Mouse (Mus musculus): ENCODE measurements around the gene Tbc1d2b. TPM values are rescaled to one million over a fixed set of nuclear protein-coding genes. Genes with fewer than 3 reads are reported as not detected.
A peak's percentile ranks its signal among the peaks of the same experiment; 100 is the strongest.

Gene Tbc1d2b
- polyA plus RNA-seq, 1 experiment: 26.2 TPM

GRCm38 (mm10) chr9:90271541-90272090, 1.0 kb upstream of the Tbc1d2b start:
- Histone ChIP-seq H3K4me3 (replicated peaks; ENCODE audit: control insufficient read depth, low read depth, low read length) (no peak overlapping the region), H3K27ac (ENCODE audit: control insufficient read depth, insufficient read depth, low read depth, low read length, poor library complexity) (no peak overlapping the region), H3K4me1 (ENCODE audit: control insufficient read depth, insufficient read depth, low read length) (peaks cover 3% of the 10 kb centered on the region; the same call in 1 of the 2 replicates)
- TF ChIP-seq POLR2A (IDR thresholded peaks at IDR 0.05; ENCODE audit: borderline replicate concordance, control insufficient read depth, low read depth, low read length): no peak
- no peak for TF ChIP-seq CTCF (IDR thresholded peaks at IDR 0.05; ENCODE audit: control insufficient read depth, insufficient read depth, low read length)
- WGBS: 67% methylated on average over 5 of the region's 5 CpGs

DNA sequence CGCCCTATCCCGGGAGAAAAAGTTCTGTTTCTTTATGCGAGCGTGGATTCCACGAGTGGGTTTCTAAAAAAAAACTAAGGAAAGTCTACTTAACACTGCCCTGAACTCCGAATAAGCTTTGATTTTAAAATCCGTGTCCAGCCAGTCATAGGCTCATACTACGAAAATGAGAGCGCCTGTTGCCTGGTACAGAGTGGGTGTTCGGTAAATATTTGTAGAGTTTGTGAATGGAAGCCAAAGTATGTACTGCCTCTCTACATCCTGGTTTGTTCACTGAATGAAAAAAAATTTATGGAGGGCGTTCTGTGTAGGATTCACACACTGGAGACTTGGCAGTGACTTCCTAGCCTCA, 316 bp upstream of the Tbc1d2b start:
- 7% methylated on average over 11 of the region's 11 CpGs for WGBS
- Histone ChIP-seq H3K4me1 (ENCODE audit: control insufficient read depth, insufficient read depth, low read length) (peaks cover 4% of the 10 kb centered on the region; the same call in 1 of the 2 replicates), H3K4me3 (replicated peaks; ENCODE audit: control insufficient read depth, low read depth, low read length) (peak overlapping the region; percentile 96), H3K27ac (ENCODE audit: control insufficient read depth, insufficient read depth, low read depth, low read length, poor library complexity) (no peak overlapping the region)
- TF ChIP-seq CTCF (IDR thresholded peaks at IDR 0.05; ENCODE audit: control insufficient read depth, insufficient read depth, low read length): no peak
- TF ChIP-seq POLR2A (IDR thresholded peaks at IDR 0.05; ENCODE audit: borderline replicate concordance, control insufficient read depth, low read depth, low read length): no peak

GRCm38 (mm10) chr9:90269011-90269681, 1.5 kb downstream of the Tbc1d2b start:
- TF ChIP-seq POLR2A (IDR thresholded peaks at IDR 0.05; ENCODE audit: borderline replicate concordance, control insufficient read depth, low read depth, low read length): no peak
- no peak for TF ChIP-seq CTCF (IDR thresholded peaks at IDR 0.05; ENCODE audit: control insufficient read depth, insufficient read depth, low read length)
- Histone ChIP-seq H3K27ac (ENCODE audit: control insufficient read depth, insufficient read depth, low read depth, low read length, poor library complexity) (peak overlapping the region; percentile 73), H3K4me3 (replicated peaks; ENCODE audit: control insufficient read depth, low read depth, low read length) (peak overlapping the region; percentile 96), H3K4me1 (ENCODE audit: control insufficient read depth, insufficient read depth, low read length) (peaks cover 4% of the 10 kb centered on the region; the same call in 1 of the 2 replicates)
- 5% methylated on average over 7 of the region's 7 CpGs for WGBS

DNA sequence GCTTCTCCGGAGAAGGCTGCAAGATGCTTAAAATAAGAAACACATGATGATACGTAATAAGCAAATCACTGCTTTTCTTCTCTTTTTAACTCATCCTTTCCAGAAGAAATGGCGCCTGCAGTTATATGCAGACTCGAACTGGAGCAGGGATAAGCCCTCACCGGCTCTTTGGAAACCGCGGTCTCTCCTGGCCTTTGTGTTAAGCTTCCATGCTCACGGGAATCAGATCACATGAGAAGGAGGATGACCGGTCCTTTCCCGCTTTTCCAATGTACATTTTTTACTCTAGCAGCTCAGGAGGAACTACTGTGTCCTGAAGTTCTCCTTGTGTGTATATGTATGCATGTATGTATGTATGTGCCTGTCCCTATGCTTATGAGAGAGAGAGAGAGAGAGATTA, 3.7 kb downstream of the Tbc1d2b start:
- TF ChIP-seq CTCF (IDR thresholded peaks at IDR 0.05; ENCODE audit: control insufficient read depth, insufficient read depth, low read length): no peak
- no peak for TF ChIP-seq POLR2A (IDR thresholded peaks at IDR 0.05; ENCODE audit: borderline replicate concordance, control insufficient read depth, low read depth, low read length)
- H3K27ac ChIP-seq (ENCODE audit: control insufficient read depth, insufficient read depth, low read depth, low read length, poor library complexity): no peak overlapping the region
- H3K4me3 ChIP-seq (replicated peaks; ENCODE audit: control insufficient read depth, low read depth, low read length): no peak overlapping the region
- H3K4me1 ChIP-seq (ENCODE audit: control insufficient read depth, insufficient read depth, low read length): peaks cover 1% of the 10 kb centered on the region; the same call in 1 of the 2 replicates
- WGBS: 92% methylated on average over 10 of the region's 10 CpGs

DNA sequence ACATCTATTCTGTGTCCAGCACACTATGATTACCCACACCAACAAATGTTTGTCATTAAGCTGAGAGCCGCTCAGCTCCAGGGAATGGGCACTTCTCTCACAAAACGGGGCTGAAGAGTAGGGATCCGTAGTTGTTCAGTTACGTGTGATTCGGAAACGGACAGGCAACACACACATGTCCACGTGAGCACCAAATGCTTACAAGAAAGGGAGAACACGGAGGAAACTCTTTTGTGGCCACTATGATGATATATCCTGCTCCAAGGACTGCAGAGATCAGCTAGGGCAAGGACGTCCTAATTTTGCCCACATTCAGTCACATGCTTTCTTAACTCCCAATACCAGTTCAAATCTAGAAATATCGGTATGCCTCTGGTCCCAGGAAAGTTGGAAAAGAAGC, 4.5 kb downstream of the Tbc1d2b start:
- 69% methylated on average over 10 of the region's 10 CpGs for WGBS
- TF ChIP-seq POLR2A (IDR thresholded peaks at IDR 0.05; ENCODE audit: borderline replicate concordance, control insufficient read depth, low read depth, low read length): no peak
- TF ChIP-seq CTCF (IDR thresholded peaks at IDR 0.05; ENCODE audit: control insufficient read depth, insufficient read depth, low read length): no peak
- Histone ChIP-seq H3K4me1 (ENCODE audit: control insufficient read depth, insufficient read depth, low read length) (peaks cover 3% of the 10 kb centered on the region), H3K4me3 (replicated peaks; ENCODE audit: control insufficient read depth, low read depth, low read length) (no peak overlapping the region), H3K27ac (ENCODE audit: control insufficient read depth, insufficient read depth, low read depth, low read length, poor library complexity) (no peak overlapping the region)

- Histone ChIP-seq H3K4me1 (ENCODE audit: control insufficient read depth, insufficient read depth, low read length) (peaks cover 5% of the 10 kb centered on the region), H3K27ac (ENCODE audit: control insufficient read depth, insufficient read depth, low read depth, low read length, poor library complexity) (no peak overlapping the region)
- 71% methylated on average over 5 of the region's 5 CpGs for WGBS
These were observed 5.1 kb downstream of the Tbc1d2b start for GRCm38 (mm10) chr9:90265322-90266039.

GRCm38 (mm10) chr9:90263340-90263679, 7.3 kb downstream of the Tbc1d2b start:
- 91% methylated on average over 4 of the region's 4 CpGs for WGBS
- TF ChIP-seq POLR2A (IDR thresholded peaks at IDR 0.05; ENCODE audit: borderline replicate concordance, control insufficient read depth, low read depth, low read length) (no peak), CTCF (IDR thresholded peaks at IDR 0.05; ENCODE audit: control insufficient read depth, insufficient read depth, low read length) (no peak)
- H3K27ac ChIP-seq (ENCODE audit: control insufficient read depth, insufficient read depth, low read depth, low read length, poor library complexity): no peak overlapping the region
- H3K4me1 ChIP-seq (ENCODE audit: control insufficient read depth, insufficient read depth, low read length): peaks cover 12% of the 10 kb centered on the region
- no peak overlapping the region for H3K4me3 ChIP-seq (replicated peaks; ENCODE audit: control insufficient read depth, low read depth, low read length)

More at GRCm38 (mm10) chr9:90265322-90266039, 5.1 kb downstream of the Tbc1d2b start:
- H3K4me3 ChIP-seq (replicated peaks; ENCODE audit: control insufficient read depth, low read depth, low read length): no peak overlapping the region
- no peak for TF ChIP-seq CTCF (IDR thresholded peaks at IDR 0.05; ENCODE audit: control insufficient read depth, insufficient read depth, low read length)
- TF ChIP-seq POLR2A (IDR thresholded peaks at IDR 0.05; ENCODE audit: borderline replicate concordance, control insufficient read depth, low read depth, low read length): no peak

- TF ChIP-seq POLR2A (IDR thresholded peaks at IDR 0.05; ENCODE audit: borderline replicate concordance, control insufficient read depth, low read depth, low read length) (no peak), CTCF (IDR thresholded peaks at IDR 0.05; ENCODE audit: control insufficient read depth, insufficient read depth, low read length) (no peak)
- H3K4me3 ChIP-seq (replicated peaks; ENCODE audit: control insufficient read depth, low read depth, low read length): no peak overlapping the region
- 63% methylated on average over 7 of the region's 7 CpGs for WGBS
- H3K27ac ChIP-seq (ENCODE audit: control insufficient read depth, insufficient read depth, low read depth, low read length, poor library complexity): no peak overlapping the region
- peaks cover 17% of the 10 kb centered on the region for H3K4me1 ChIP-seq (ENCODE audit: control insufficient read depth, insufficient read depth, low read length)
These were observed 7.8 kb downstream of the Tbc1d2b start for GRCm38 (mm10) chr9:90262591-90263339.
